Mouse (Mus musculus) ovary, adult 18-20 months (tissue): ENCODE measurements around the gene Vmn1r166.
"Not testable (repeated sequence)": the region's sequence is repeated elsewhere in the genome, so short reads cannot be mapped to it uniquely, and the experiment has no call there.

Experiments
- DNase-seq: peaks from one replicate; pipeline ENCODE4 v3.0.0; 2022; ENCODE audit warnings: low spot score, mixed read lengths

Vmn1r166 gene

GRCm38 (mm10) chr7:23251582-23251981, at the start of gene Vmn1r166:
TSS of gene Vmn1r166 (minus strand) at chr7:23251682.
- not testable (repeated sequence) for DNase-seq

GRCm38 (mm10) chr7:23300892-23301291, 49.4 kb upstream of the Vmn1r166 start, which contains the start of gene Nlrp4e:
TSS of gene Nlrp4e (plus strand) at chr7:23301192.
- not testable (repeated sequence) for DNase-seq

- not testable (repeated sequence) for DNase-seq
These were observed 27.3 kb upstream of the Vmn1r166 start, which contains the start of gene Gm6902 for GRCm38 (mm10) chr7:23278800-23279199. TSS of gene Gm6902 (minus strand) at chr7:23278900.

GRCm38 (mm10) chr7:23217032-23217431, 34.5 kb downstream of the Vmn1r166 start, which contains the start of gene Vmn1r165:
TSS of gene Vmn1r165 (plus strand) at chr7:23217332.
- not testable (repeated sequence) for DNase-seq
